Mouse (Mus musculus): ENCODE results near the gene Jarid2. TPM values are rescaled to one million over a fixed set of nuclear protein-coding genes. Genes with fewer than 3 reads are reported as not detected.

Jarid2 gene
- 28.0 and 29.5 TPM in 2 replicates for polyA plus RNA-seq (2014; fragmentation: Nextera tagmentation; extraction: Ambion mirVana)

- H3K27ac ChIP-seq (ENCODE audit: low read depth, low read length): peak within 1 kb of the TSS; percentile 93
- H3K4me1 ChIP-seq (ENCODE audit: control insufficient read depth, insufficient read depth, low read length): peaks cover 6% of the 10 kb centered on the region
Measured at GRCm38 (mm10) chr13:44729424-44729971, at the start of gene Jarid2. TSS of gene Jarid2 (plus strand) at chr13:44729474.

GRCm38 (mm10) chr13:44681051-44681450 is 48.2 kb upstream of the Jarid2 start:
- WGBS: 87% methylated on average over 7 of the region's 7 CpGs
- no peaks in the 10 kb centered on the region for H3K4me1 ChIP-seq (ENCODE audit: control insufficient read depth, insufficient read depth, low read length)
- no peak overlapping the region for H3K9ac ChIP-seq (replicated peaks; ENCODE audit: low read depth, low read length)
- H3K9me3 ChIP-seq (ENCODE audit: control insufficient read depth, low read length): no peaks in the 10 kb centered on the region
- no peak for ATAC-seq (ENCODE audit: low read depth)
- no peak overlapping the region for H3K4me3 ChIP-seq (ENCODE audit: low read depth, low read length)
- H3K27me3 ChIP-seq (ENCODE audit: control insufficient read depth, insufficient read depth, low read length): no peaks in the 10 kb centered on the region
- no peak overlapping the region for H3K27ac ChIP-seq (ENCODE audit: low read depth, low read length)
- no peak overlapping the region for H3K4me2 ChIP-seq (ENCODE audit: low read depth, low read length)
- no peaks in the 10 kb centered on the region for H3K36me3 ChIP-seq (ENCODE audit: control insufficient read depth, insufficient read depth, low read length)

More at GRCm38 (mm10) chr13:44729424-44729971, at the start of gene Jarid2:
- Histone ChIP-seq H3K9ac (replicated peaks; ENCODE audit: low read depth, low read length) (peak within 1 kb of the TSS; percentile 85), H3K27me3 (ENCODE audit: control insufficient read depth, insufficient read depth, low read length) (no peaks in the 10 kb centered on the region), H3K36me3 (ENCODE audit: control insufficient read depth, insufficient read depth, low read length) (no peaks in the 10 kb centered on the region), H3K4me3 (ENCODE audit: low read depth, low read length) (peak within 1 kb of the TSS; percentile 80), H3K9me3 (ENCODE audit: control insufficient read depth, low read length) (no peaks in the 10 kb centered on the region), H3K4me2 (ENCODE audit: low read depth, low read length) (peak within 1 kb of the TSS; percentile 84)
- ATAC-seq (ENCODE audit: low read depth): no peak
- 2% methylated on average over 31 of the region's 31 CpGs for WGBS

- Histone ChIP-seq H3K4me2 (ENCODE audit: low read depth, low read length) (no peak overlapping the region), H3K27me3 (ENCODE audit: control insufficient read depth, insufficient read depth, low read length) (no peaks in the 10 kb centered on the region), H3K27ac (ENCODE audit: low read depth, low read length) (no peak overlapping the region), H3K9ac (replicated peaks; ENCODE audit: low read depth, low read length) (no peak overlapping the region), H3K9me3 (ENCODE audit: control insufficient read depth, low read length) (no peaks in the 10 kb centered on the region), H3K4me1 (ENCODE audit: control insufficient read depth, insufficient read depth, low read length) (no peaks in the 10 kb centered on the region), H3K36me3 (ENCODE audit: control insufficient read depth, insufficient read depth, low read length) (no peaks in the 10 kb centered on the region), H3K4me3 (ENCODE audit: low read depth, low read length) (no peak overlapping the region)
- no peak for ATAC-seq (ENCODE audit: low read depth)
- 63% methylated on average over 3 of the region's 3 CpGs for WGBS
Measured at GRCm38 (mm10) chr13:44688140-44688539, 41.1 kb upstream of the Jarid2 start.

GRCm38 (mm10) chr13:44697628-44698027 is 31.6 kb upstream of the Jarid2 start:
- Histone ChIP-seq H3K36me3 (ENCODE audit: control insufficient read depth, insufficient read depth, low read length) (no peaks in the 10 kb centered on the region), H3K9me3 (ENCODE audit: control insufficient read depth, low read length) (no peaks in the 10 kb centered on the region), H3K4me3 (ENCODE audit: low read depth, low read length) (no peak overlapping the region), H3K4me1 (ENCODE audit: control insufficient read depth, insufficient read depth, low read length) (no peaks in the 10 kb centered on the region), H3K27me3 (ENCODE audit: control insufficient read depth, insufficient read depth, low read length) (no peaks in the 10 kb centered on the region), H3K9ac (replicated peaks; ENCODE audit: low read depth, low read length) (no peak overlapping the region), H3K4me2 (ENCODE audit: low read depth, low read length) (no peak overlapping the region), H3K27ac (ENCODE audit: low read depth, low read length) (no peak overlapping the region)
- ATAC-seq (ENCODE audit: low read depth): no peak
- WGBS: 86% methylated on average over 10 of the region's 10 CpGs

- WGBS: 84% methylated on average over 15 of the region's 15 CpGs
- ATAC-seq (ENCODE audit: low read depth): no peak
- H3K4me2 ChIP-seq (ENCODE audit: low read depth, low read length): no peak overlapping the region
Measured at GRCm38 (mm10) chr13:44704036-44704801, 25.1 kb upstream of the Jarid2 start.

GRCm38 (mm10) chr13:44705031-44705742 is 24.1 kb upstream of the Jarid2 start:
- Histone ChIP-seq H3K4me3 (ENCODE audit: low read depth, low read length) (no peak overlapping the region), H3K4me2 (ENCODE audit: low read depth, low read length) (no peak overlapping the region), H3K4me1 (ENCODE audit: control insufficient read depth, insufficient read depth, low read length) (0 out of 2 replicates have a peak, but pooled peaks cover 5% of the 10 kb centered on the region), H3K9me3 (ENCODE audit: control insufficient read depth, low read length) (no peaks in the 10 kb centered on the region), H3K27me3 (ENCODE audit: control insufficient read depth, insufficient read depth, low read length) (no peaks in the 10 kb centered on the region), H3K9ac (replicated peaks; ENCODE audit: low read depth, low read length) (no peak overlapping the region), H3K27ac (ENCODE audit: low read depth, low read length) (no peak overlapping the region), H3K36me3 (ENCODE audit: control insufficient read depth, insufficient read depth, low read length) (no peaks in the 10 kb centered on the region)
- WGBS: 22% methylated on average over 14 of the region's 14 CpGs
- no peak for ATAC-seq (ENCODE audit: low read depth)

More at GRCm38 (mm10) chr13:44704036-44704801, 25.1 kb upstream of the Jarid2 start:
- Histone ChIP-seq H3K9me3 (ENCODE audit: control insufficient read depth, low read length) (no peaks in the 10 kb centered on the region), H3K27ac (ENCODE audit: low read depth, low read length) (no peak overlapping the region), H3K9ac (replicated peaks; ENCODE audit: low read depth, low read length) (no peak overlapping the region), H3K27me3 (ENCODE audit: control insufficient read depth, insufficient read depth, low read length) (no peaks in the 10 kb centered on the region), H3K4me1 (ENCODE audit: control insufficient read depth, insufficient read depth, low read length) (0 out of 2 replicates have a peak, but pooled peaks cover 5% of the 10 kb centered on the region), H3K4me3 (ENCODE audit: low read depth, low read length) (no peak overlapping the region), H3K36me3 (ENCODE audit: control insufficient read depth, insufficient read depth, low read length) (no peaks in the 10 kb centered on the region)

GRCm38 (mm10) chr13:44705743-44706044 is 23.6 kb upstream of the Jarid2 start:
- WGBS: 44% methylated on average over 7 of the region's 7 CpGs
- Histone ChIP-seq H3K9me3 (ENCODE audit: control insufficient read depth, low read length) (no peaks in the 10 kb centered on the region), H3K36me3 (ENCODE audit: control insufficient read depth, insufficient read depth, low read length) (no peaks in the 10 kb centered on the region), H3K4me1 (ENCODE audit: control insufficient read depth, insufficient read depth, low read length) (0 out of 2 replicates have a peak, but pooled peaks cover 5% of the 10 kb centered on the region), H3K27me3 (ENCODE audit: control insufficient read depth, insufficient read depth, low read length) (no peaks in the 10 kb centered on the region), H3K4me3 (ENCODE audit: low read depth, low read length) (no peak overlapping the region), H3K9ac (replicated peaks; ENCODE audit: low read depth, low read length) (no peak overlapping the region), H3K4me2 (ENCODE audit: low read depth, low read length) (no peak overlapping the region), H3K27ac (ENCODE audit: low read depth, low read length) (no peak overlapping the region)
- ATAC-seq (ENCODE audit: low read depth): no peak

- 70% methylated on average over 10 of the region's 10 CpGs for WGBS
- no peak overlapping the region for H3K9ac ChIP-seq (replicated peaks; ENCODE audit: low read depth, low read length)
- no peak overlapping the region for H3K4me2 ChIP-seq (ENCODE audit: low read depth, low read length)
- H3K4me3 ChIP-seq (ENCODE audit: low read depth, low read length): no peak overlapping the region
- H3K27ac ChIP-seq (ENCODE audit: low read depth, low read length): no peak overlapping the region
- no peak for ATAC-seq (ENCODE audit: low read depth)
- H3K27me3 ChIP-seq (ENCODE audit: control insufficient read depth, insufficient read depth, low read length): no peaks in the 10 kb centered on the region
- H3K9me3 ChIP-seq (ENCODE audit: control insufficient read depth, low read length): no peaks in the 10 kb centered on the region
- H3K36me3 ChIP-seq (ENCODE audit: control insufficient read depth, insufficient read depth, low read length): no peaks in the 10 kb centered on the region
- H3K4me1 ChIP-seq (ENCODE audit: control insufficient read depth, insufficient read depth, low read length): 0 out of 2 replicates have a peak, but pooled peaks cover 5% of the 10 kb centered on the region
Measured at GRCm38 (mm10) chr13:44706206-44706915, 22.9 kb upstream of the Jarid2 start.
